Mouse (Mus musculus): ENCODE data around the gene Clock.

Clock gene

GRCm38 (mm10) chr5:76283890-76284289, 20.7 kb downstream of the Clock start:
- DNase-seq (ENCODE audit: low spot score in 2 of 2), result no peak

DNA sequence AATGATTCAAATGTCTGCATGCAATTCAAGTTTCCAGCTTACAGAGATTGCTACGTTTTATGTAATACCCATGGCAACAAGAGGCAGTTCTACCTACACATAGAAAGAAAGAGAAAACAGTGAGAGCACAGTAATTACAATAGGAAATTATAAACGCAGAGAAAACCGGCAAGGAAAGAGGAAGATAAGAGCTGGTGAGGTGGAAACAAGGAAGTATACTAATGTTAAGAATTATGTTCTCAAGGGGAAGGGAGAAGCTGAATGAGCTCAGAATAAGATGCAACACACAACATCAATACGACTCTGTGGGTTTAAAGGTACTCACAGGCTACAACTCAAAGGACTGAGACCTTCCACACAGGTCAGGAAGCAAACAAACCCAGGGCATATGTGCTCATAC, 29.6 kb downstream of the Clock start:
- no peak for DNase-seq (ENCODE audit: low spot score in 2 of 2)

DNA sequence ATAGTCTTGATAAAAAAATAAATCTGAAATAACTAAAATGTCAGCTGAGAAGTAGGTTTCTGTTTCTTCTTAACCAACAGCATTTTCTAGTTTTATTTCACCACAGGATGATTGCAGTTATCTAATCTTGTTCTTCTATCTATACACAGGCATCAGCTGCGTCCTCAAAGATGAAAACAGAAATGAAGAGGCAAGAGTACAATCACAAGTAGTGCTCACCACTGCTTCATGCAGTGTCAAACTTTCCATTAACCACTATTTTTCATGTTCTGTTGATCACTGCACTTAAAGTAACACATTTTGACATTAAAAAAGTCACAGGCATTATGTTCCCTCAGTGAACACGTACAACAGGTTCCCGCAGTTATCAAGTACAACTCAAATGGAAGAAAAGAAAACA, 53.6 kb downstream of the Clock start:
- no peak for DNase-seq (ENCODE audit: low spot score in 2 of 2)

- no peak for DNase-seq (ENCODE audit: low spot score in 2 of 2)
Measured at GRCm38 (mm10) chr5:76246539-76246938, 58.1 kb downstream of the Clock start.

DNA sequence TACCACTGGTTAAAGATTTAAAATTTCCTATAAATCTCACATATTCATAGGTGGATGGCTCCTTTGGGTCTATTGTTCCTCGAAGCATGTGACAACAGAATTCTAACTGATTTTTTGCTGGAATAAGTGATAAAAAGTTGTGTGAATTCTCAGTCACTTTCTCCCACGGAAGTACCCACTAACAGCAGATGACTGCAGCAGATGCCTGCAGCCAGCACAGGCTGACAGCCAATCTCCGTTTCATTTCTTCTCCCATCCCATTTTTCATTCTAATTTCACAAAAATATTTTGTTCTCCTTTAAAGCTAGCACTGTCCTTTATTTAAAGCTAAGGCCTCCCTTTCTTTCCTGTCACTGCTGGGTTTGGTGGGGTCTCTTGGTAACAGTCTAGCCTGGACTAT, 59.2 kb downstream of the Clock start:
- DNase-seq (ENCODE audit: low spot score in 2 of 2), result no peak

DNA sequence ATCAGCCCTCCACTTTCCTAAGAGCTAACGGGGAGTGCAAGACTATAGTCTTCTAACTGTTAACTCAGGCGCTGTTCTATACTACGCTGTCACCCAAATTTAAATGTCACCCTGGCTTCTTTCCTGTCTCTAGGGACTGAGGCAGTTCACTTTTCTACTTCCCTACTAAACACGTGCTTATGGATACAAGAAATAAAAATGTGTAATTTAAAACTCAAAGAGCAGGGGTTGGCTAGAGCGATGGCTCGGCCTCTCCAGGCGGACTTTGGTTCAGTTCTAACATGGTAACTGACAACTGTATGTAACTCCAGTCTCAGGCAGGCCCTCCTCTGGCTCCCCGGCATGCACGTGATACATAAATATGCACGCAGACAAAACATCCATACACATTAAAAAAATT, 60.2 kb downstream of the Clock start:
- DNase-seq (ENCODE audit: low spot score in 2 of 2), result no peak

- no peak for DNase-seq (ENCODE audit: low spot score in 2 of 2)
Measured at GRCm38 (mm10) chr5:76243929-76244328, 60.7 kb downstream of the Clock start.

DNA sequence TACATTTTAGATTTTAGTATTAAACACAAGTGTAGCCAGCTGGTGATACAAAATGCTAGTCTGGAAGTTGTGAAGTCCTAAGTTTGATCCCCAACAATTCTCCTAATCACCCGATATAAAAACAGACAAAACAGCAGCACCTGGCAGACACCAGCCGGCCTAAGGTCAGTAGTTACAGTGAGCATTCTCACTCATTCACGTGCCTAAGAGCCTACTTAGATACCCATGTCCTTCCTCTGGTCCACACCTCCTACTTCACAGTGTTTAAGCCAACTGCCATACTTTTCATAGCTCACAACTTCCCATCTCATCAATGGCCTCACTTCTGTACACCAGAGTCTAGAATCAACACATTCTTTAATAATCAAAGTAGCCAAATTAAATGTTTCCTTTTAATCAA, 61.3 kb downstream of the Clock start:
- DNase-seq (ENCODE audit: low spot score in 2 of 2), result no peak

DNA sequence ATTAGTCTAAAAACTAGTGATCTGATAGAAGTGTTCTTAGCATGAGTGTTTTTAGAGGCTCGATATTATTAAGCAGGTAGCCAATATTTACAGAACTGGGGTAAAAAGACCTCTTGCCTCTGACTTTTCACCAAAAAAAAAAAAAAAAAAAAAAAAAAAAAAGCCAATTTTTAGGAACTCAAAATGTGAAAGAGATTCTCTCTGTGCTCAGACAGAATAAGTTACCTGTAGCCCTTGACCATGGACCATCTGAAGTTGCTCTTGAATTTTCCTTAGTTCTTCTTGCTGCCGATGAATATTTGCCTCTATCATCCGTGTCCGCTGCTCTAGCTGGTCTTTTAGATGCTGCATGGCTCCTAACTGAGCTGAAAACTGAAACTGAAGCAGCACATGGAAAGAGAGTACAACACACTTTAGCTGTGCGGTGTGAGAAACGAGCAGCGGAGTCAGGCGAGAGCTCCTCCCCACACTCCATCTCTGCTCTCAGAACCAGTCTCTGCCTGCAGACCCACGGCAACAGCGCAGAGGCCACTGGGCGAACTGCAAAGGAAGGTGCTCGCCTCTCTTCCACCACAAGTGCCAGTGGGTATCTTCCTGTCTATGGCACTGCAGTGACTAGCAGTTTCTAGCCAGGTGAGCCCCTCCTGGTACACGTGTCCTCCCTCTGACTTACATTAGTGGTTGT, 73.3 kb downstream of the Clock start:
- no peak for DNase-seq (ENCODE audit: low spot score in 2 of 2)

DNA sequence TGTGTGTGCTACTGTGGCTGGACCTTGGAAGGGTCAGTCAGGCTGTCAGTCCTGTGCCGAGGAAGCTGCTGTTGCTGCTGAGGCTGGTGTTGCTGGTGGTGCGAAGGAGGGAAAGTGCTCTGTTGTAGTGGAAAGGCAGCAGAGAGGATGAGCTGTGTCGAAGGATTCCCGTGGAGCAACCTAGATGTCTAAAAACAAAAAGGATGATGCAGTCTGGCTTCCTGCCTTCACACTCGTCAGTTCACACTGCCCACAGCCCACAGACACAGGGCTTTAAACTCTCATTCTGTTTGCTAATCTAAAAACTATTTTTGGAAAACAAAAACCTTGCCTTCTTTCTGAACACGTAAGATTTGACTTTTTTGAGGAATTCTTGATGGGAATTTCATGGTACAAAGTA, 87.9 kb downstream of the Clock start:
- DNase-seq (ENCODE audit: low spot score in 2 of 2), result no peak

GRCm38 (mm10) chr5:76208066-76208465, 96.5 kb downstream of the Clock start:
- DNase-seq (ENCODE audit: low spot score in 2 of 2), result no peak

- no peak for DNase-seq (ENCODE audit: low spot score in 2 of 2)
Measured at GRCm38 (mm10) chr5:76205886-76206285, 98.7 kb downstream of the Clock start.

DNA sequence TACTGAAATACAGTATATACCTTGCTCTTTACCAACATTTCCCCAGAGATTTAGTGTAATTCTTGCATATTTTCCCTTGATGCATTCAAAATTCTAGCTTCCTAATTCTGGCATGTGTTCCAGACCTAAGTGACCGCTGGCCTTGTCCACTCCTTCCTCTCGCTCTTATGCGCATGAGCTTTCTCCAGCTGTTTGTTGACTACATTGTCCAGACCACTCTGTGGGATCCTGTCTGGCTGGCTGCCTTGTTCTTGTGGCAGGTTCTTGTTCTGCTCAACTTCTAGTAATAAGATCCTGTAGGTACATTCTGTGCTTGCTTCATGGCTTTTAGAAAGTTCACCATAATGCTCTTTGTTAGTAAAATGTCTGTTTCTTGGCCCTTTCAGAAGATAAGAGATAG, 101.4 kb downstream of the Clock start:
- DNase-seq (ENCODE audit: low spot score in 2 of 2), result no peak

DNA sequence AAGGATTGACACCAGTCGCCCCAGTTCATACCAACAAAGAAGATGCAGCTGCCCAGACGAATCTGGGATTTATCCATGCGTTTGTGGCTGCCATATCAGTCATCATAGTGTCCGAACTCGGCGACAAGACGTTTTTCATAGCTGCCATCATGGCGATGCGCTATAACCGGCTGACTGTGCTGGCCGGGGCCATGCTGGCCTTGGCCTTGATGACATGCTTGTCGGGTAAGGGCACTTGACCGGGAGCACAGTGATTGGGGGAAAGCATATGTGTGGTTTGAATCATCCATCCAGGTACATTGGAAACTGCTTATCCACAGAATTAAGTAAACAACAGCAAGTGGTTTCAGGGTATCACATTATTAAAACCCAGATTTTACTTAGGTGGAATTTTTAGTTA, 105.2 kb downstream of the Clock start:
- no peak for DNase-seq (ENCODE audit: low spot score in 2 of 2)

GRCm38 (mm10) chr5:76194377-76194945, 110.1 kb downstream of the Clock start:
- DNase-seq (ENCODE audit: low spot score in 2 of 2), result no peak

DNA sequence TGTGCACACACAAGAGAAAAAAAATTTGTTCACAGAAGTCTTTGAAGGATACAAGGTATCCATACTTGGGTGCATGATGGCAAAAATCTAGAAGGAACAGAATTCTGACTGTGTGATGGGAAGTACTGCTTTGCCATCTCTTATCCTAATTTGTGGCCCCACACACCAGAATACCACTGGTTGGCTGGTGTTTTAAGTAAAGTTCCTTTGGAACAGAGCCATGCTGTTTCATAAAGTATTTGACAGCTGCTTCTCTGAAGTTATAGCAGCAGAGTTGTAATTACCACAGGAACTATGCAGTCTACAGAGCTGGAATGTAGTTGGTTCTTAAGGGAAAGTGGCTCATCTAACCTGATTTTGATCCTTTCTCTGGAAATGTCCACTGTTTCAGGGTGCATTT, 111.5 kb downstream of the Clock start:
- DNase-seq (ENCODE audit: low spot score in 2 of 2), result no peak

GRCm38 (mm10) chr5:76190609-76191008, 114.0 kb downstream of the Clock start:
- no peak for DNase-seq (ENCODE audit: low spot score in 2 of 2)

DNA sequence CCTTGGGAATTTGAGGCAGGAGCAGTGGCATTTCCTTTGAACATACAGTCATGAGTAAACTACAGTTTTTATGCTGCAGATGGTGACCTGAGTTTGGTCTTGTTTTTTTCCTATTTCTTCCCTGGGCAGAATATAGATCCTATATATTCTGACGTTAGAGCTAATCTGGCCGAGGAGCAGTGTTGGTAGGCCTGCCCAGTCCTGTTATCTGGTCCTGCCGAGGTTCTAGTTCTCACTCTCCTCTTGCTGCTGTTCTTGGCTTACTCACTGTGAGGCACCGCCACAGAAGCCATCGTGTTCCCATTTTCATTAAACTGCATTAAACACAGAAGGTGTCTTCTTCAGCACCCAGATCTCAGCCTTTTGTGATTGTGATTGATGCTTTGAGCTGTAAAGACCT, 116.7 kb downstream of the Clock start:
- no peak for DNase-seq (ENCODE audit: low spot score in 2 of 2)

GRCm38 (mm10) chr5:76184286-76185080, 120.1 kb downstream of the Clock start:
- DNase-seq (ENCODE audit: low spot score in 2 of 2), result peak in 1 of 2 experiments; percentile 73

- DNase-seq (ENCODE audit: low spot score in 2 of 2), result peak; percentile 88 to 94
Measured at GRCm38 (mm10) chr5:76183750-76184261, 120.8 kb downstream of the Clock start, which contains the start of gene Tmem165. Gene Tmem165 (plus strand): TSS chr5:76183880.

GRCm38 (mm10) chr5:76183043-76183749, 121.4 kb downstream of the Clock start:
- no peak for DNase-seq (ENCODE audit: low spot score in 2 of 2)

GRCm38 (mm10) chr5:76182326-76182725, 122.3 kb downstream of the Clock start:
- no peak for DNase-seq (ENCODE audit: low spot score in 2 of 2)
